Mouse (Mus musculus) layer of hippocampus, adult 9-10 months (tissue): ENCODE measurements around the gene Nat10.

Source experiments
- DNase-seq: peaks from one replicate; pipeline ENCODE4 v3.0.0; 2022; ENCODE audit warnings: low spot score

Gene Nat10

GRCm38 (mm10) chr2:103690828-103691227 lies 70.2 kb downstream of the Nat10 start:
- DNase-seq: no peak

DNA sequence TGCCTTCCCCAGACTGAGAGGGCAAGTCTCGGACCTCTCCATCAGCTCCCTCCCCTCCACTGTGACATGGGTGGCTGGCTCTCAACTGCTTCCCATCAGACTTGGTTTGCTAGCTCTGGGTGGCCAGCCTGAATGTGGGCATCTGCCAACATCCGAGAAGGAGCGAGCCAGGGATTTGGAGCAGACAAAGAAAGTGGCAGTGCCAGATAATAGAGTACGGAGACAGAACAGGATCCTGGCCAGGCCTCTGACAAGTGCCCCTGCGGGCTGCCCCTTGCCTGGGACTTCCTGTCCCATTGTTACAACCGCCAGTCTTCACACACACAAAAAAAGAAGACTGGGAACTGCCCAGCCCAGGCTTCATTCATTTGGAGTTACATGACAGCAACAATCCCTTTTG lies 70.6 kb downstream of the Nat10 start:
- DNase-seq: no peak

- no peak for DNase-seq
These were observed 73.2 kb downstream of the Nat10 start for GRCm38 (mm10) chr2:103687888-103688287.

GRCm38 (mm10) chr2:103687143-103687542 lies 73.9 kb downstream of the Nat10 start:
- no peak for DNase-seq

- no peak for DNase-seq
These were observed 75.5 kb downstream of the Nat10 start for GRCm38 (mm10) chr2:103685581-103685980.

GRCm38 (mm10) chr2:103684926-103685577 lies 76.0 kb downstream of the Nat10 start:
- no peak for DNase-seq

- no peak for DNase-seq
These were observed 76.6 kb downstream of the Nat10 start for GRCm38 (mm10) chr2:103684431-103684830.

GRCm38 (mm10) chr2:103682927-103683442 lies 78.1 kb downstream of the Nat10 start:
- no peak for DNase-seq

GRCm38 (mm10) chr2:103682261-103682722 lies 78.8 kb downstream of the Nat10 start:
- no peak for DNase-seq

DNA sequence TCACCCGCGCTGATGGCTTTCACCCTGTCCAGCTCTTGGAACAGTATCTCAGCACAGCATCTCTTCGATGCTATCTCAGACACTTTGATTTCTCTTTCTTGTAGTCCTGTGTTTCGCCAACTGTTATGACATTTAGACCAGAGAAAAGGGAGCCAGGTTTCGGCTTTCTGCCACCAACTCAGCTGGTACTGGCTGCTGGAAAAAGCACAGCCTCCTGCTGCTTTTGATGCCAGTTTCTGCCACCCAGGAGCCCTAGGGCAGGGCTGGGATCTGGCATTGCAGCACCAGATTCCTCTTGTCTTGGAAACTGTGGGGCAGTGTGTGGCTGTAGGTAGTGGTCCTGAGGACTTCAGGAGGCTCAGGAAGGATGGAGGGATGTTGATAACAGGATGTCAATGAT lies 79.9 kb downstream of the Nat10 start:
- DNase-seq: no peak

- DNase-seq: no peak
These were observed 80.5 kb downstream of the Nat10 start for GRCm38 (mm10) chr2:103680364-103681110.

DNA sequence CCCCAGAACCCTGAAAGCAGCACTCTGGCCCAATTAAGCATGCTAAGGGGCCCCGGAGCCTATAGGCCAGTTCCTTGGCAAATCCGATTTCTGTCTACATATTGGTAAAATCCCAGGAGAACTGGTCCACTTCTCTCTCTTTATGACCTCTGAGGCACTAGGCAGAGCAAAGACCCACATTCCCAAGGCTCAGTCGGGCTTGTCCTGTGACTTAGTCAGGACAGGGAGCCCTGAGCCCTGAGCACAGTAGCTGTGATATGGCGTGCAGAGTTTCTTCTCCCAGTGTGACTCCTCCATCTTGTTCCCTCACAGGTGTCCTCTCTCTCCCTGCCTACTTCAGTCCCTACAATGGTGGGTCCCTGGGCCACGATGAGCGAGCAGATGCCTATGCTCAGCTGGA lies 82.6 kb downstream of the Nat10 start:
- no peak for DNase-seq

- no peak for DNase-seq
These were observed 83.3 kb downstream of the Nat10 start for GRCm38 (mm10) chr2:103677614-103678369.

- DNase-seq: no peak
These were observed 84.3 kb downstream of the Nat10 start for GRCm38 (mm10) chr2:103676808-103677207.

GRCm38 (mm10) chr2:103675391-103675790 lies 85.7 kb downstream of the Nat10 start:
- DNase-seq: no peak

- DNase-seq: no peak
These were observed 87.5 kb downstream of the Nat10 start for GRCm38 (mm10) chr2:103673609-103674008.

- DNase-seq: no peak
These were observed 88.4 kb downstream of the Nat10 start for GRCm38 (mm10) chr2:103672573-103673119.
